Mouse (Mus musculus) limb, embryonic 11.5 days (tissue): ENCODE measurements at regions not wholly inside any gene's neighbourhood (a gene's known extent, or its start where the extent isn't known, plus 50 kb on each side); places are given as distances from the start of the nearest gene placed in this dataset.

Experiments used
- ATAC-seq: fragments of 200-750 bp; cut with Nextera tagmentation; 2 replicates; pipeline ENCODE4 v1.8.0; 2017; ENCODE audit warnings: low read depth; ENCODE audit not compliant: insufficient number of reproducible peaks, low FRiP score, low TSS enrichment
- DNase-seq: peaks from one replicate; pipeline ENCODE4 v3.0.0-alpha.2; 2015; ENCODE audit warnings: low spot score
- H3K27ac ChIP-seq: fragments of 300-500 bp; sonication (generic); replicated peaks from 2 replicates; pipeline ENCODE4 v1.5.1; 2014; ENCODE audit warnings: low read depth, mild to moderate bottlenecking, low read length
- H3K27me3 ChIP-seq: fragments of 300-500 bp; sonication (generic); 2 replicates; pipeline ENCODE4 v1.6.1; 2014; ENCODE audit warnings: mild to moderate bottlenecking, low read length, mixed read lengths; ENCODE audit not compliant: control insufficient read depth, insufficient read depth
- H3K36me3 ChIP-seq: fragments of 300-500 bp; sonication (generic); 2 replicates; pipeline ENCODE4 v1.6.1; 2014; ENCODE audit warnings: mild to moderate bottlenecking, low read length, moderate library complexity, mixed read lengths; ENCODE audit not compliant: control insufficient read depth, insufficient read depth
- H3K4me1 ChIP-seq: fragments of 300-500 bp; sonication (generic); 2 replicates; pipeline ENCODE4 v1.6.1; 2014; ENCODE audit warnings: low read length, mixed read lengths; ENCODE audit not compliant: control insufficient read depth, insufficient read depth
- H3K4me2 ChIP-seq: fragments of 300-500 bp; sonication (generic); 2 replicates; pipeline ENCODE4 v1.6.1; 2014; ENCODE audit warnings: low read depth, mild to moderate bottlenecking, moderate library complexity; ENCODE audit not compliant: severe bottlenecking
- H3K4me3 ChIP-seq: fragments of 300-500 bp; sonication (generic); 2 replicates; pipeline ENCODE4 v1.5.1; 2014; ENCODE audit warnings: low read depth, low read length
- H3K9ac ChIP-seq: fragments of 300-500 bp; sonication (generic); 2 replicates; pipeline ENCODE4 v1.6.1; 2014; ENCODE audit warnings: mild to moderate bottlenecking, low read length
- H3K9me3 ChIP-seq: fragments of 300-500 bp; sonication (generic); 2 replicates; pipeline ENCODE4 v1.6.1; 2016; ENCODE audit warnings: low read length; ENCODE audit not compliant: control insufficient read depth
- WGBS: fragments of 180-500 bp; shearing (Covaris S2); extraction: QIAGEN DNeasy Blood & Tissue Kit; methylation state at CpG from one replicate; pipeline ENCODE4 v1.1.7; 2014; 5-methylcytosine and 5-hydroxymethylcytosine counted together

- H3K4me2 ChIP-seq = no peak overlapping the region
- H3K4me3 ChIP-seq = no peak overlapping the region
- H3K4me1 ChIP-seq = peaks cover 5% of the 10 kb centered on the region; the same call in 1 of the 2 replicates
- no peaks in the 10 kb centered on the region for H3K9me3 ChIP-seq
- no peak for DNase-seq
- 77% methylated on average over 7 of the region's 7 CpGs for WGBS
- no peaks in the 10 kb centered on the region for H3K36me3 ChIP-seq
- H3K9ac ChIP-seq = no peak overlapping the region
- no peak overlapping the region for H3K27ac ChIP-seq
- ATAC-seq = no peak
- no peaks in the 10 kb centered on the region for H3K27me3 ChIP-seq
These were observed 67.9 kb downstream of the Hes1 start for GRCm38 (mm10) chr16:30132086-30132485.

GRCm38 (mm10) chr16:30134642-30135165, 70.5 kb downstream of the Hes1 start:
- Histone ChIP-seq H3K27ac (no peak overlapping the region), H3K4me2 (no peak overlapping the region), H3K27me3 (no peaks in the 10 kb centered on the region), H3K9ac (no peak overlapping the region), H3K4me3 (no peak overlapping the region), H3K36me3 (no peaks in the 10 kb centered on the region), H3K4me1 (peaks cover 5% of the 10 kb centered on the region; the same call in 1 of the 2 replicates), H3K9me3 (no peaks in the 10 kb centered on the region)
- ATAC-seq (no peak), DNase-seq (no peak)
- 51% methylated on average over 6 of the region's 6 CpGs for WGBS

GRCm38 (mm10) chr16:30136849-30137248, 72.7 kb downstream of the Hes1 start:
- Histone ChIP-seq H3K4me2 (no peak overlapping the region), H3K4me3 (no peak overlapping the region), H3K9ac (no peak overlapping the region), H3K27me3 (no peaks in the 10 kb centered on the region), H3K9me3 (no peaks in the 10 kb centered on the region), H3K27ac (no peak overlapping the region), H3K4me1 (peaks cover under 1% of the 10 kb centered on the region; the same call in 1 of the 2 replicates), H3K36me3 (no peaks in the 10 kb centered on the region)
- WGBS = 93% methylated on average over 5 of the region's 5 CpGs
- ATAC-seq = no peak
- no peak for DNase-seq

GRCm38 (mm10) chr16:30137812-30138211, 73.6 kb downstream of the Hes1 start:
- Histone ChIP-seq H3K27me3 (no peaks in the 10 kb centered on the region), H3K9ac (no peak overlapping the region), H3K4me3 (no peak overlapping the region), H3K27ac (no peak overlapping the region), H3K4me2 (no peak overlapping the region), H3K4me1 (peaks cover 5% of the 10 kb centered on the region; the same call in 1 of the 2 replicates), H3K9me3 (no peaks in the 10 kb centered on the region), H3K36me3 (no peaks in the 10 kb centered on the region)
- ATAC-seq = no peak
- WGBS = 93% methylated on average over 1 of the region's 1 CpGs
- no peak for DNase-seq

GRCm38 (mm10) chr16:30144818-30145464, 80.8 kb downstream of the Hes1 start:
- H3K4me3 ChIP-seq = peak overlapping the region; percentile 12; the same call in 1 of the 2 replicates
- H3K36me3 ChIP-seq = no peaks in the 10 kb centered on the region
- H3K27ac ChIP-seq = no peak overlapping the region
- no peak overlapping the region; the same call in 1 of the 2 replicates for H3K9ac ChIP-seq
- ATAC-seq (no peak), DNase-seq (no peak)
- no peaks in the 10 kb centered on the region for H3K27me3 ChIP-seq
- WGBS = 14% methylated on average over 13 of the region's 13 CpGs
- H3K9me3 ChIP-seq = no peaks in the 10 kb centered on the region
- H3K4me1 ChIP-seq = peaks cover 28% of the 10 kb centered on the region
- peak overlapping the region; percentile 44 for H3K4me2 ChIP-seq

- 8% methylated on average over 16 of the region's 16 CpGs for WGBS
- peak; percentile 73 for ATAC-seq
These were observed 81.5 kb downstream of the Hes1 start for GRCm38 (mm10) chr16:30145465-30146207.

GRCm38 (mm10) chr16:30146208-30146525, 82.0 kb downstream of the Hes1 start:
- 38% methylated on average over 1 of the region's 1 CpGs for WGBS

More at GRCm38 (mm10) chr16:30145465-30146207, 81.5 kb downstream of the Hes1 start:
- H3K4me3 ChIP-seq = peak overlapping the region; percentile 12; the same call in 1 of the 2 replicates
- H3K4me1 ChIP-seq = peaks cover 28% of the 10 kb centered on the region
- no peak overlapping the region for H3K27ac ChIP-seq
- DNase-seq = peak; percentile 77
- H3K27me3 ChIP-seq = no peaks in the 10 kb centered on the region
- H3K4me2 ChIP-seq = peak overlapping the region; percentile 44
- H3K9ac ChIP-seq = no peak overlapping the region
- no peaks in the 10 kb centered on the region for H3K36me3 ChIP-seq
- H3K9me3 ChIP-seq = no peaks in the 10 kb centered on the region

GRCm38 (mm10) chr16:30147296-30147695, 83.1 kb downstream of the Hes1 start:
- no peak for DNase-seq
- no peaks in the 10 kb centered on the region for H3K9me3 ChIP-seq
- H3K27ac ChIP-seq = no peak overlapping the region
- H3K9ac ChIP-seq = no peak overlapping the region
- H3K36me3 ChIP-seq = no peaks in the 10 kb centered on the region
- H3K4me3 ChIP-seq = no peak overlapping the region
- 77% methylated on average over 4 of the region's 4 CpGs for WGBS
- no peak for ATAC-seq
- no peaks in the 10 kb centered on the region for H3K27me3 ChIP-seq
- peaks cover 24% of the 10 kb centered on the region for H3K4me1 ChIP-seq
- no peak overlapping the region for H3K4me2 ChIP-seq

More at GRCm38 (mm10) chr16:30146208-30146525, 82.0 kb downstream of the Hes1 start:
- Histone ChIP-seq H3K4me3 (no peak overlapping the region), H3K4me1 (peaks cover 28% of the 10 kb centered on the region), H3K9me3 (no peaks in the 10 kb centered on the region), H3K27me3 (no peaks in the 10 kb centered on the region), H3K9ac (no peak overlapping the region), H3K4me2 (no peak overlapping the region), H3K36me3 (no peaks in the 10 kb centered on the region), H3K27ac (no peak overlapping the region)
- ATAC-seq = peak; percentile 40; the same call in 1 of the 2 replicates
- DNase-seq = no peak
